Mouse (Mus musculus) liver, embryonic 14.5 days (tissue): ENCODE results near the gene Ifnar2. TPM values are rescaled to one million over a fixed set of nuclear protein-coding genes. Genes with fewer than 3 reads are reported as not detected.

ENCODE experiments used
- ATAC-seq: fragments of 200-750 bp; cut with Nextera tagmentation; 2 replicates; pipeline ENCODE4 v1.8.0; 2017; ENCODE audit warnings: moderate number of reproducible peaks, mild to moderate bottlenecking, moderate library complexity; ENCODE audit not compliant: insufficient read depth
- DNase-seq, 3 experiments: peaks; one replicate each; pipeline ENCODE4 v3.0.0-alpha.2; 2012 to 2013; ENCODE audit warnings: low read depth in 3 of 3, low spot score in 3 of 3
- H3K27ac ChIP-seq: fragments of 300-500 bp; sonication (generic); 2 replicates; pipeline ENCODE4 v1.5.1; 2014; ENCODE audit warnings: moderate library complexity, mild to moderate bottlenecking, control low read depth, inconsistent platforms
- H3K27me3 ChIP-seq: fragments of 300-500 bp; sonication (generic); 2 replicates; pipeline ENCODE4 v1.6.1; 2014; ENCODE audit warnings: mild to moderate bottlenecking, low read length, moderate library complexity; ENCODE audit not compliant: control insufficient read depth, insufficient read depth
- H3K36me3 ChIP-seq: fragments of 300-500 bp; sonication (generic); replicated peaks from 2 replicates; pipeline ENCODE4 v1.6.1; 2014; ENCODE audit warnings: low read depth; ENCODE audit not compliant: control insufficient read depth, insufficient read depth
- H3K4me1 ChIP-seq, 2 experiments: fragments of 200-500 bp in 1 of 2; fragments of 300-500 bp in 1 of 2; sonication (generic) in 1 of 2; replicated peaks; 2 replicates each; pipeline ENCODE4 v1.6.1; 2012 to 2014; ENCODE audit warnings: antibody characterized with exemption in 1 of 2, inconsistent platforms in 1 of 2, low read length in 1 of 2; ENCODE audit not compliant: control insufficient read depth in 2 of 2, insufficient read depth in 2 of 2
- H3K4me2 ChIP-seq: fragments of 300-500 bp; sonication (generic); 2 replicates; pipeline ENCODE4 v1.6.1; 2014; ENCODE audit warnings: low read depth, mild to moderate bottlenecking, control low read depth, moderate library complexity
- H3K4me3 ChIP-seq, 2 experiments: fragments of 200-500 bp in 1 of 2; fragments of 300-500 bp in 1 of 2; sonication (generic) in 1 of 2; 2 replicates each; pipeline ENCODE4 v1.5.1; 2012 to 2014; ENCODE audit warnings: low read depth in 2 of 2, low read length in 2 of 2, mild to moderate bottlenecking in 2 of 2, control low read depth in 1 of 2, inconsistent platforms in 1 of 2, moderate library complexity in 1 of 2; ENCODE audit not compliant: insufficient read depth in 1 of 2
- H3K9ac ChIP-seq: fragments of 300-500 bp; sonication (generic); replicated peaks from 2 replicates; pipeline ENCODE4 v1.6.1; 2014; ENCODE audit warnings: mild to moderate bottlenecking, control low read depth, moderate library complexity
- H3K9me3 ChIP-seq: fragments of 300-500 bp; sonication (generic); 2 replicates; pipeline ENCODE4 v1.6.1; 2016; ENCODE audit warnings: low read length, mixed read lengths; ENCODE audit not compliant: control insufficient read depth
- CTCF ChIP-seq: IDR thresholded peaks from 2 replicates; pipeline ENCODE4 v1.5.1; 2016; ENCODE audit warnings: antibody characterized with exemption, low read depth, control low read depth
- EP300 ChIP-seq: IDR thresholded peaks from 2 replicates; pipeline ENCODE4 v1.6.1; 2016; ENCODE audit warnings: antibody characterized with exemption, low read depth
- WGBS: fragments of 180-500 bp; shearing (Covaris S2); extraction: QIAGEN DNeasy Blood & Tissue Kit; methylation state at CpG from one replicate; pipeline ENCODE4 v1.1.7; 2014; ENCODE audit not compliant: insufficient replicate concordance; 5-methylcytosine and 5-hydroxymethylcytosine counted together
- polyA plus RNA-seq, 2 experiments: library from polyadenylated mRNA; depleted of rRNA in 1 of 2; stranded (reverse) in 1 of 2; unstranded in 1 of 2; fragments of >200 nt; fragmentation: Nextera tagmentation in 1 of 2; extraction: Ambion mirVana in 1 of 2; gene quantifications; 2 replicates each; pipeline versions ENCODE4 v1.2.1 to v1.2.3; 2012 to 2014

Ifnar2 gene
- polyA plus RNA-seq, 2 experiments, result 33.1 to 68.4 TPM

DNA sequence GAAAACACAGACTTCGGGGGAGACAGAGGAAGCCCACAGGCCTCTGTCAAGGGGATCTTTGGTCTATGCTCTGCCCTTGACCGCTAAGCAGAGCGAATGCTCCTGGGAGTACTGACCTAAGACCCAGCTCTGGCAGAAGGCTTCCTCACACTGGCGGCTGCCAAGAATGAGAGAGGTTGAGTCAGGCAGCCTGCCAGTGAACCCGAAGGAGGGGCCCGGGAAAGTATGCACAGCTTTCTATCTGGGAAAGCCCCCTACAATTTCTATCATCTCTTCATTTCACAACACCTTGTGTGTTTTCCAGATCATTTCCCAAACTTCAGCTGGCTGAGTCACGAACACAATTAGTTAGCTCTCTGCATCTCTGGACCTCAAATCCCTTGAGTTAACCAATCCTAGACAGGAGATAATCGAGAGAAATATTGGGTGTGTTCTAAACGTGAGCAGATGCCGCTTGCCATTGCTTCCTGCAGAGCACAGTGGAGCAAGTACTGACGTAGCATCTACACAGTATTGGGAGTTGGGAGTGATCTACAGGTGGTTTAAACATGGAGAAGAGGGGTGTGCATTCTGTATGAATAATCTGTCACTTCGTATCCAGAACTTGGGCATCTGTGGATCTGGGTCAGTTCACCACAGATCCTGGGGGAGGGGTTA is 9.8 kb upstream of the Ifnar2 start:
- ATAC-seq (no peak), DNase-seq (no peak)
- Histone ChIP-seq H3K27ac (peak overlapping the region; percentile 25), H3K9me3 (no peaks in the 10 kb centered on the region), H3K4me1 (peaks cover 9 to 59% of the 10 kb centered on the region in 2 experiments), H3K4me2 (no peak overlapping the region), H3K9ac (no peak overlapping the region), H3K36me3 (no peaks in the 10 kb centered on the region), H3K4me3 (no peak overlapping the region), H3K27me3 (no peaks in the 10 kb centered on the region)
- WGBS, result 56% methylated on average over 12 of the region's 12 CpGs
- TF ChIP-seq EP300 (no peak), CTCF (no peak)

GRCm38 (mm10) chr16:91363483-91363882 is 9.1 kb upstream of the Ifnar2 start:
- Histone ChIP-seq H3K4me2 (no peak overlapping the region), H3K4me3 (no peak overlapping the region), H3K4me1 (peaks cover 9 to 58% of the 10 kb centered on the region in 2 experiments), H3K9ac (no peak overlapping the region), H3K27me3 (no peaks in the 10 kb centered on the region), H3K27ac (no peak overlapping the region), H3K9me3 (no peaks in the 10 kb centered on the region), H3K36me3 (no peaks in the 10 kb centered on the region)
- 47% methylated on average over 3 of the region's 3 CpGs for WGBS
- no peak for ATAC-seq
- DNase-seq, result no peak
- no peak for TF ChIP-seq CTCF
- no peak for TF ChIP-seq EP300

- H3K4me1 ChIP-seq, result peaks cover 11 to 45% of the 10 kb centered on the region in 2 experiments
- no peak overlapping the region for H3K9ac ChIP-seq
- H3K36me3 ChIP-seq, result no peaks in the 10 kb centered on the region
- no peak overlapping the region for H3K4me3 ChIP-seq
- no peak overlapping the region for H3K27ac ChIP-seq
- TF ChIP-seq EP300 (no peak), CTCF (no peak)
- 0 out of 2 replicates have a peak, but pooled peaks have one; percentile 10 for ATAC-seq
- no peak for DNase-seq
- H3K4me2 ChIP-seq, result no peak overlapping the region
- no peaks in the 10 kb centered on the region for H3K9me3 ChIP-seq
- H3K27me3 ChIP-seq, result no peaks in the 10 kb centered on the region
Measured at GRCm38 (mm10) chr16:91366567-91366966, 6.0 kb upstream of the Ifnar2 start.

- no peaks in the 10 kb centered on the region for H3K9me3 ChIP-seq
- 29% methylated on average over 2 of the region's 2 CpGs for WGBS
- no peak overlapping the region for H3K9ac ChIP-seq
- 0 out of 2 replicates have a peak, but pooled peaks have one; percentile 3 for ATAC-seq
- no peak for TF ChIP-seq EP300
- TF ChIP-seq CTCF, result no peak
- peaks cover 13 to 43% of the 10 kb centered on the region in 2 experiments for H3K4me1 ChIP-seq
- no peak overlapping the region for H3K27ac ChIP-seq
- H3K4me2 ChIP-seq, result no peak overlapping the region
- H3K27me3 ChIP-seq, result no peaks in the 10 kb centered on the region
- no peak for DNase-seq
- H3K4me3 ChIP-seq, result no peak overlapping the region
- H3K36me3 ChIP-seq, result no peaks in the 10 kb centered on the region
Measured at GRCm38 (mm10) chr16:91367066-91367465, 5.5 kb upstream of the Ifnar2 start.

GRCm38 (mm10) chr16:91373473-91374252 is 1.1 kb downstream of the Ifnar2 start:
- Histone ChIP-seq H3K27me3 (no peaks in the 10 kb centered on the region), H3K27ac (peak overlapping the region; percentile 97), H3K4me1 (peaks cover 18 to 27% of the 10 kb centered on the region in 2 experiments), H3K36me3 (peaks cover 17% of the 10 kb centered on the region), H3K9me3 (no peaks in the 10 kb centered on the region), H3K4me2 (peak overlapping the region; percentile 96), H3K4me3 (peak overlapping the region; percentile 86 to 100), H3K9ac (peak overlapping the region; percentile 100)
- DNase-seq, result no peak
- WGBS, result 18% methylated on average over 13 of the region's 13 CpGs
- no peak; the same call in 1 of the 2 replicates for ATAC-seq
- TF ChIP-seq EP300 (no peak), CTCF (no peak)
